Mouse (Mus musculus): Measurements from ENCODE around the gene Pcdh10. TPM values are rescaled to one million over a fixed set of nuclear protein-coding genes. Genes with fewer than 3 reads are reported as not detected.

Gene Pcdh10
- 100 to 1,000 TPM in 1 of 4 experiments, 10 to 100 TPM in 3; 96.9 to 107 (median 97.2) TPM for total RNA-seq (2022)

DNA sequence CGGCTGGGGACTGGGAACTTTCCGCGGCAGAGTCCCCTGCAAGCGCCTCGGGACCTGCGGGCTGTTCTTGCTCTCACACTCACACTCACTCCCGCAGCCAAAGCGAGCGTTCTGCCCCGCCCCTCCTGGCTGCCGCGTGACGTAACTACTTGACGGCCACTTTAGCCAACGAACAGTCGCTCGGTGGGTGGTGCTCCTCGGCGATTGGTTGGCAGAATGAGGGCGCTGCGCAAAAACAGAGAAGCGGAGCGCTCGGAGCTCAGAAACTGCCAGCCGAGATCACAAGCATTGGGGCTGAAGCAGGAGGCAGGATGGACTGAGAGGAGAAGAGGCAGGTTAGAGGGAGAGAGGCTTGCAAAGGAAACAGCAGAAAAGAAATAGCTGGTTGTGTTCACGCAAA, at the start of gene Pcdh10:
Gene Pcdh10 (plus strand): TSS at position 254 of the 400 bp plus-strand sequence.
- DNase-seq (ENCODE audit: low spot score in 2 of 2): peak; percentile 98 to 99

DNA sequence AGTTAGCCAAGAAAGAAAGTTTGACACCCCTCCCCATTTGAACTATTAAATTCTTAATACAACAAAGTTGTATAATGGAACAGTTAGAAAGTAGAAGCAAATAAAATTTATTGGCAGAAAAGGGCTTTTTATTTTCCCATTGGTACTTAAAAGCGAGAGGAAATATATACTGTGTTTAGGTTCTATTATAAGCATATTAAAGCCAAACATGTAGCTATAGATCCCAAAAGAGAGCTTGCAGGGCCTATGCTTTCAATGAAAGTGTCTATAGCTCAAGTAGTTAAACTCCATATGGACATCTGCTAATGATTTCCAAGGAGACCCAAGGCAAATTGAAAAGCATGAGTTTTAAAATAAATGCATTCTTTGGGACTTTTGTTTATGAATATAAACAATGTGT, 22.3 kb upstream of the Pcdh10 start:
- no peak for DNase-seq (ENCODE audit: low spot score in 2 of 2)

DNA sequence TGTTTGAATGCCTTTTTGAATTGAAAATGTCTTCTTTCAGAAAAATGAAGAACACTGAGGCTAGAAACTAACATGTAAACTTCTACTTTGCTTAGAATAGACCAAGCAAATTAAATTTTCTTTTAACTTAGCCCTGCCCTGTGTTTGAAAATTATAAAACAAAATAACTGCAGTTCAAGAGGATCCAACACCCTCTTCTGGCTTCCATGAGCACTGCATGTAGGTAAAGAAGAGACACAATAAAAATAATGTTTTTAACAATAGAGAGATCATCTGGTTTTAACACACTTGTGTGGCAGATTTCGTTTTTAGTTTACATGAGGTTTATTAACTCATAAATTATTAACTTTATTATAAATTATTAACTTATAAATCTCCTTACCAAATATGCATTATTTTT, 9.2 kb upstream of the Pcdh10 start:
- DNase-seq (ENCODE audit: low spot score in 2 of 2): no peak

DNA sequence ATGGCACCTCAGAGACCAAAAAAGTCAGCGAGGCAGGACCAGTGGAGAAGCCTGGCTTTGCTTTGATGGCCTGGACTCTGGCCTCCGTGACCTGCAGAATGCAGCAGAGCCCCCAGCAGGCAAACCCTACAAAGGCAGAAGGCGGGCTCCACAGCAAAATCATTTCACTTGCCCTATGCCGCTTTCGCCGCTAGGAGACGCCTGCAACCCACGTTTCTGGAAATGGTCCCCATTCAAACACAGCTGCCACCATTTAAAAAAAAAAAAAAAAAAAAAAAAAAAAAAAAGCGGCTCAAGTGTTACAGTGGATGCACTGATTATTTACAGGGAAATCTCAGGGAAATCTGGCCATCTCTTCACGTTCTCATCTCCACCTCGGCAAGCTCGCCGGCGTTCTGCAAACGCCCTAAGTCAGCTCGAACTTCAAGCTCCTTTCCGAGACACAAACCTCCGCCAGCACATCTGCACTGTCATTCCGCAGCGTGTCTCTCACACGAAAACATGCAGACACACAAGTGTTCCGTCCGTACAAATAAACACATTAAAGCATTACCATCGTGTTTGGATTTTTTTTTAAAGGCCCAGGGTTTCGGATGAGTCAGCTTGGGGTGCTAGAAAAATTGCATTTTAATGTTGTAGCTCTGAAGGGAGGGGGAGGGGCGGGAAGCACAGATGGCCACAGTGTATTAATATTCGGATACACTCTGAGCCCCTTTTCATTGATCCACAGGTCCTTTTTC, 2.3 kb upstream of the Pcdh10 start:
- peak; percentile 76 to 87 for DNase-seq (ENCODE audit: low spot score in 2 of 2)

DNA sequence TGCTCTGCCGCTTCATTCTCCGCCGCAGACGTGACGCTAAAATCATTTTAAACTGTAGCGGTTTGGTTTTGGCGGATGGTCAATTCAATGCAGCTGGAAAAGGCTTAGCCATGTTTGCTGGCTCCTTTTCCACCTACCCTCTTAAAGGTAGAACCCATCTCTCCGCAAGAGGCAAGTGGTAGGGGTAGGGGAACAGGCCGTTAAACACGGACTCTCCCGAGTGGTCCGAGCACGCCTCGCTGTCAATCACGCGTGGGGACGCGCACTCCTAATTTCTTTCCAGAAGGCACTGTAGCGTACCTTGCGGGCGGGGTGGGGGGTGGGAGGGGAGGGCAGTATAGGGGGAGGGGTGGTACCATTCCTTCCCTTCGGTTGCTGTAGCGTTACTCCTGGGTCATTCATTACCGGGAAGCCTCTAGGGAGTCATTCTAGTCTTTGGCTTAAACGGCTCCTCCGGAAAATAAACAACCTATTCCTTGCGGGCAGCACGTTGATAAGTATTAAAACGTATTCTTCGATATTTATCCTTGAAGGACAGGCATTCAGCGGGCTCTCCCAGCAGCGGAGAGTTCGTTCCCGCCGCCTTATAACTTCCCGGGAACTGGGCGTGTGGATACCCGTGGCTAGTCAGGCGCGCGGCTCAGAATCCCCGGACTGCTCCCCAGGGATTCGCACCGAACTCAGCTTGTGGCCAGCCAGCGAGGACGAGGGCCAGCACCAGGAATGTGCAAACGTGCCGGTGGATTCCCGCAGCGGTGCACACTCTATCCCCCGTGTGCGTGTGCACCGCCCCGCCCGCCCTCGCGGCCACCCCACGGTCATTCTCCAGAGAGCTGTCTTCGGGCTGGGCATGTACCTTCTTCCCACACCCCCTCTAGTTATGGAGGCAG, 1.5 kb upstream of the Pcdh10 start:
- peak; percentile 36 to 42 for DNase-seq (ENCODE audit: low spot score in 2 of 2)

DNA sequence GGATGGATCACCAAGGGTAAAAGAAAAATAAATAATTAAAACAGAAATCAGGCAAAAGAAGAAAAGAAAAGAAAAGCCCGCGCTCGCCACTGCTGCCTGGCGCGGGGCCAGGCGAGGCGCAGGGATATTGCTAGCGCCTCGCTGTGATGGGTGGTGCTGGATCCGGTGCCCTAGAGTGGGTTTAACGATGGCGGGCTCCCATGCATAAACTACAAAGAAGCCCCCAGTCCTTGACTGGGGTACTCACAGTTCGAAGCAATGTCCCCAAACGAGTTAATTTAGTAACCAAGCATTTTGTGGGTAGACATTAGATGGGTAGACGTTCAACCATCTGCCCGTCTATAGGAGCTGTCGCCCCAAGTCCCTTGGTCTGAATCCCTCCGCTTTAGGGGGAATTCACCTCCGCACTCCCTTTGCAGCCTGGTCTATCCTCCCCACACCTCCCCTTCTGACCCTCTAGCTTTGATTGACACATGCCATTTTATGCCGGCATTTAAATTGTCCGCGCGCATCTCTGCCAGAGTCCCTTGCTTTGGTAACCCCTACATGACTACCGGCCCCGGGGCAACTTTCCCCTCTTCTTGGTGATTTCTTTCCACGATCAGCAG, 703 bp upstream of the Pcdh10 start:
- peak in 1 of 2 experiments; percentile 53 for DNase-seq (ENCODE audit: low spot score in 2 of 2)

DNA sequence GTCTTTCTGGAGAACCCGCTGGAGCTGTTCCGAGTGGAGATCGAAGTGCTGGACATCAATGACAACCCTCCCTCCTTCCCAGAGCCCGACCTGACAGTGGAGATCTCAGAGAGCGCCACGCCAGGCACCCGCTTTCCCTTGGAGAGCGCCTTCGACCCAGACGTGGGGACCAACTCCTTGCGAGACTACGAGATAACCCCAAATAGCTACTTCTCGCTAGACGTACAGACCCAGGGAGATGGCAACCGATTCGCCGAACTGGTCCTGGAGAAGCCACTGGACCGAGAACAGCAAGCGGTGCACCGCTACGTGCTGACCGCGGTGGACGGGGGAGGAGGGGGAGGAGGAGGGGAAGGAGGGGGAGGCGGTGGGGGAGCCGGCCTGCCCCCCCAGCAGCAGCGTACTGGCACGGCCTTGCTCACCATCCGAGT, 1.4 kb downstream of the Pcdh10 start:
- no peak for DNase-seq (ENCODE audit: low spot score in 2 of 2)

DNA sequence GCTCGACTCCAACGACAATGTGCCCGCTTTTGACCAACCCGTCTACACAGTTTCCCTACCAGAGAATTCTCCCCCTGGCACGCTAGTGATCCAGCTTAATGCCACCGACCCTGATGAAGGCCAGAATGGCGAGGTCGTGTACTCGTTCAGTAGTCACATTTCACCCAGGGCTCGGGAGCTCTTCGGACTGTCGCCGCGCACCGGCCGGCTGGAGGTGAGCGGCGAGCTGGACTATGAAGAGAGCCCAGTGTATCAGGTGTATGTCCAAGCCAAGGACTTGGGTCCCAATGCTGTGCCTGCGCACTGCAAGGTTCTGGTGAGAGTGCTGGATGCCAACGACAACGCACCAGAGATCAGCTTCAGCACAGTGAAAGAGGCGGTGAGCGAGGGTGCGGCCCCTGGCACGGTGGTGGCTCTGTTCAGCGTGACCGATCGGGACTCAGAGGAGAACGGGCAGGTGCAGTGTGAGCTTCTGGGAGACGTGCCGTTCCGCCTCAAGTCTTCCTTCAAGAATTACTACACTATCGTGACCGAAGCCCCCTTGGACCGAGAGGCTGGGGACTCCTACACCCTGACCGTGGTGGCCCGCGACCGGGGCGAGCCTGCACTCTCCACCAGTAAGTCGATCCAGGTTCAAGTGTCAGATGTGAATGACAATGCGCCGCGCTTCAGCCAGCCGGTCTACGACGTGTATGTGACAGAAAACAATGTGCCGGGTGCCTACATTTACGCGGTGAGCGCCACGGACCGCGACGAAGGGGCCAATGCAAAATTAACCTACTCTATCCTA, 2.0 kb downstream of the Pcdh10 start:
- peak in 1 of 2 experiments; percentile 23 for DNase-seq (ENCODE audit: low spot score in 2 of 2)

DNA sequence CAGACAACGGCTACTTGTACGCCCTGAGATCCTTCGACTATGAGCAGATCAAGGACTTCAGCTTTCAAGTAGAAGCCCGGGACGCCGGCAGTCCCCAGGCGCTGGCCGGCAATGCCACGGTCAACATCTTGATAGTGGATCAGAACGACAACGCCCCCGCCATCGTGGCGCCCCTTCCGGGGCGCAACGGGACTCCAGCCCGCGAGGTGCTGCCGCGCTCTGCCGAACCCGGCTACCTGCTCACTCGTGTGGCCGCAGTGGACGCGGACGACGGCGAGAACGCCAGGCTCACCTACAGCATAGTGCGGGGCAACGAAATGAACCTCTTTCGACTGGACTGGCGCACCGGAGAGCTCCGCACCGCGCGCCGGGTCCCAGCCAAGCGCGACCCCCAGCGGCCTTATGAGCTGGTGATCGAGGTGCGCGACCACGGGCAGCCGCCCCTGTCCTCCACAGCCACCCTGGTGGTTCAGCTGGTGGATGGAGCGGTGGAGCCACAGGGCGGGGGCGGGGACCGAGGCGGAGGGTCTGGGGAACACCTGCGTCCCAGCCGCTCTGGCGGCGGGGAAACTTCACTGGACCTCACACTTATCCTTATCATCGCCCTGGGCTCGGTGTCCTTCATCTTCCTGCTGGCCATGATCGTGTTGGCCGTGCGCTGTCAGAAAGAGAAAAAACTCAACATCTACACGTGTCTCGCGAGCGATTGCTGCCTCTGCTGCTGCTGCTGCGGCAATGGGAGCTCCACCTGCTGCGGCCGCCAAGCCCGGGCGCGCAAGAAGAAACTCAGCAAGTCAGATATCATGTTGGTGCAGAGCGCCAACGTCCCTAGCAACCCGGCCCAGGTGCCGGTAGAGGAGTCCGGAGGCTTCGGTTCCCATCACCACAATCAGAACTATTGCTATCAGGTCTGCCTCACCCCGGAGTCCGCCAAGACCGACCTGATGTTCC, 2.9 kb downstream of the Pcdh10 start:
- peak in 1 of 2 experiments; percentile 32 for DNase-seq (ENCODE audit: low spot score in 2 of 2)

DNA sequence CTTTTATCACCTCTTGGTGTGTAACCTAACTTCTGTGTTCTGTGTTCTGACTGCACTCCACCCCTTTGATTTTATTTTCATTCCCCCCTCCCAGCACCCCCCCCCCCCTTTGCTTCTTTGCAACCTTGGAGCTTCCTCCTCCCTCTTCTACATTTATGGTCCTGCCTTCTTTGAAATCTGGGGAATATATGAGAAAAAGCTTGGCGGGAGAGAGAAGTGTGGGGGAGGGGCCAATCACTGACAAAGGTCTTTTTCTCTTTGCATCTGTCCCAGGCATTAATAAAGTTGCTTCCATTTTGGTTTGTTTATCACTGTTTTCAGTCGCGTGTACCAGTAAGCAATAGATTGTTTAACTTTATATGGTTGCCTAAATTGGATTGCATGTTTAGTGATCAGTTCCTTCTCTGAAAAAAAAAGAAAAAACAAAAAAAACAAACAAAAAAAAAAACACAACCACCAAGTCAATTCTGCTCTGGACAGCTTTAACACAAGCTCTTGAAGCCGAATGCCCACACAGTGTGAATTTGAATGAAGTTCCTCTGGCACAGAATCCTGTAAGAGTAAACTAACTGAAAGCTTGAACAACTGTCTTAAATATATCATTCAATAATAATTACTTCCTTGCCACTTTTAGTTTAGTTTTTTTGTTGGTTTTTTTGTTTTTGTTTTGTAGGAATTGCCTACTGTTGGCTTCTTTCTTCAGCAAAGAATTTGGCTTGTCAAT, 4.0 kb downstream of the Pcdh10 start:
- DNase-seq (ENCODE audit: low spot score in 2 of 2): no peak

DNA sequence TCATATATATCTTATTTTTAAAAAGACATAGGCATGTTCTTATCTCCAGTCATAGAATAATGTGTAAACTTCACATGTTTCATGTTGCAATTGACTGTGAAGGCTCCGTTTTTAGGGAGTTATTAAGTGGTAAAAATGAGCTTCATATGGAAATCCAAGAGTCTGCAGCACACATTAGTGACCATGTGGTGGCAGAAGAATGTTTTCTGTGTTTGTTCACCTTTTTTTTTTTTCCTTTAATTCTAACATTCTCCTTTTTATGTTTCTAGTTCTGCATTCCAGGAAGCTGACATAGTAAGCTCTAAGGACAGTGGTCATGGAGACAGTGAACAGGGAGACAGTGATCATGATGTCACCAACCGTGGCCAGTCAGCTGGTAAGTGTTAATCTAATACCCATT, 5.6 kb downstream of the Pcdh10 start:
- no peak for DNase-seq (ENCODE audit: low spot score in 2 of 2)

DNA sequence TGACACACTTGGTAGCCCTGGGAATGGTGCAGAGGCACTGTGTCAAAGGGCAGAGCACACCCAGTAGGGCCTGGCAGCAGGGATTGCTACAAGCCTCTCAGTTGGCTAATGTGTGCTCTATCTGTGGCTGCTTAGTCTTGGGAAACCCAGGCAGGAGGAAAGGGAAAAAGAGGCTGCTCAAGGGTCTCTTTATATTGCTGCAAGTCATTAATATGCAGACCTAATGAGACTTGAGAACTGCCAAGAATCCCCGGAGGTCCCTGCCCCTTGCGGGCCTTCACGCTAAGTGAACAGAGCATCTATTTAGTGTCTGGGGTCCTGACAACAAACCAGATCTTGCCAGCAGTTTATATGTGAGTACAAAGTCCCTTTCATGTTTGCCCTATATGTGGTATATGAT, 6.8 kb downstream of the Pcdh10 start:
- DNase-seq (ENCODE audit: low spot score in 2 of 2): peak; percentile 55 to 63

DNA sequence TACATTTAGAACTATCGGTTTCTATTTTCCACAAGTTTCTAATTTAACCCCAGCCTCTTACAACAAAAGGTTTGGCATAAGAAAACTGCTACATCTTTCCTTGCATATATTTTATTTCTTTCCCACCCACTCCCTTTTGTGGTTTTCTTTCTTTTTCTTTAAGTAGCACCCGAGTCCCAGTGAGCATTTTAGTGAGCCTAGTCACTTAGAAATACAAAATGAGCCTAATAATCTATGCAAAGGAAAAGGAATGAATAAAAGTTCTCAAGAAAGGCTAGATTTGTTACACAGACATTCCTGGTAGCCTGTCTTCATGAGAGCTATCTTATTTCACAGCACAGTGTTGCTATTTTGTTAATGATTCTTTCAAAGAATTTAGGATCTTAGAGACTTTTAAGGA, 7.3 kb downstream of the Pcdh10 start:
- DNase-seq (ENCODE audit: low spot score in 2 of 2): no peak

DNA sequence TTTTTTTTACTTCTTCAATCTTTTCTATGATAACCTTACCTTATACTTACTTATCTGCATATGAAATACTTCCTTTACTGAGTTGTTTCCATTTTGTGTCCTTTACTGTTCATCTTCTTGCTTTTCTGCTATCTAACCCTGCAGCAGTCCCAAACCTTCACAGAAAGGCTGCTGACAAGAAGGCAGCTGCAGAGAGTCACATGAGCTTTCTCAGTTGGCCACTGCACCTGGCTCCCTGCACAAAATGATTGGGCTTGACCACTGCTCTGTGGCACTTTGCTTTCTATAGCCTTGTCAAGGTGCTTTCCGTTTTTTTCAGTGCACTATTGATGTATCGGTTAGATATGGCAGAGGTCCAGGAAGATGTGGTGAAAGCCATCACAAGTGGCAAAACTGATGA, 8.3 kb downstream of the Pcdh10 start:
- no peak for DNase-seq (ENCODE audit: low spot score in 2 of 2)

DNA sequence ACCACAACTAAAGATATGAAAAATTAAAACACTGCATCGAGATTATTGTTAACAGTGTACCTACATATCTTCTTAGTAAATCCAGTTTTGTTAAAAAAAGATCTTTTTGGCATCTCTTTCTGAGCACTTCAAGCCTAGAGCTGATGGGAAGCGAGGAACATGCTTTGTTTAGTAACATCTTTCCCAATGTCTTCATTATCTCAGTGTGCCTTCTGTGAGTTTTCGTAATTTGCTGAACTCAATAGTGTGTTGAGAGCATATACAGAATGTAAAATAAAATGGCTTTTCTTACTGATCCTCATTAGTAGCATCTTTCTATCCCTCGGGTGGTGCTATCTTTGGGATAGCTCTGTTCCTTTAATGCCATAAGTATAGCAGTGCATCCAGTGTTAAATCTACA, 18.9 kb downstream of the Pcdh10 start:
- no peak for DNase-seq (ENCODE audit: low spot score in 2 of 2)

DNA sequence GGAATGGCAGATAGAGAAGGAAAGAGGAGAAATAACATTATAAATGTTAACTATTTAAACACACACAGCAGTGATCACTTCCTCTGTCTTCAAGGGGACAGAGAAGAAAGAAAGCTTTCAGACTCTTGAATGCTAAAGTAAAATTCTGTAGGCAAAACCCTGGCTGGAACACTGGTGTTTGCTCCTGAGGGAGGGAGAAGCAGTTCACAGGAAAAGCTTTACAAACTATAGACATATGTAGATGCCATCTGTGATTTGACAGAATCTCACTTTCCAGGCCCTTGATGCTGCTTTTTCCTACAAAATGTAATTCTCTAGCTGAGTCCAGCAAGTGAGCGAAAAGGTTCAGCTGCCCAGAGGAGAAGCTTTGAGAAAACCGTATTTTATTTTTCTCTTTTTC, 25.0 kb downstream of the Pcdh10 start:
- no peak for DNase-seq (ENCODE audit: low spot score in 2 of 2)

DNA sequence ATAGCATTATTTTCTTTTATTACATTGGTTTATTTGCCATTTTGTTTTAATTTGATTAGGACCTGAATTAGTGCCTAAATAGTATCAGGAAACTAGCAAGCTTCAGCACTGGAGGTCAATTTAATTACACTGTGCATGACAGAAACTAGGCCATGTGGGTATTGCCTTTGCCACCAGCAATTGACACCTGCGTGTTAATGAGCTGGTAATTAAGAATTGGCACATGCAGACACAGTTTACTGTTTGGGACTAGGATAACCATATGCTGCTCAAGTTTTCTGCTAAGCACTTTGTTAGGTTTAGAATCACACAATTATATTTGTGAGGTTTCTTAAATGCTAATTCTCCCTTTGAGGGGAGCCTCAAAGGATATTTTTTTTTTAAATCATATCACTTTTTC, 53.5 kb downstream of the Pcdh10 start:
- no peak for DNase-seq (ENCODE audit: low spot score in 2 of 2)

DNA sequence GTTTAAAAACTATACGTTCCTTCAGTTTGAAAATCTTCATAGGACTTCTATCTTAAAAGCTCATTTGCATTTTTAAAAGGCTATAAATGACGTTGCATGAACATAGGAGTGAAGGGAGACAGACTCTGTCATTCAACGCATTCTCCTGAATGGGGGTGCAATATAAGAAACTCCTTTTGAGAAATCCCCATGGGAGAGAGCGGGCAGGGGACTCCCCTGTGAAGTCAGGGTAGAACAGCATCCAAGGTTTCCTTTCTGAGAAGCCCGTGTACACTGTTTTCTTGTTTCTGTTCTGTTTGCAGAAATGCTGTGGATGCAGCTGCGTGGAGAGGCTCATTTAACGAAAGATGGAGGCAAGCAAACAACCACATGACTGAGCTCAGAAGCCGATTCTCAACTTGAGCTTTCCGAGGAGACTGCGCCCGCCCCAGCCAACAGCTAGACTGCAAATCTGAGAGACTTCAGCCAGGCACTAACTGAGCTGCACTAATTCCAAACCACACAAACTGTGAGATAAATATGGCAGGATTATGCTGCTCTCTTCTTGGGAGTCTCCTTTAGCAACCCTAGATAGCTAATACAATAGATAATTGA, 54.1 kb downstream of the Pcdh10 start:
- peak in 1 of 2 experiments; percentile 16 for DNase-seq (ENCODE audit: low spot score in 2 of 2)

Data from layer of hippocampus, adult 8-10 months (tissue).